Mouse (Mus musculus): ENCODE measurements at regions not wholly inside any gene's neighbourhood (a gene's known extent, or its start where the extent isn't known, plus 50 kb on each side); places are given as distances from the start of the nearest gene placed in this dataset.

DNA sequence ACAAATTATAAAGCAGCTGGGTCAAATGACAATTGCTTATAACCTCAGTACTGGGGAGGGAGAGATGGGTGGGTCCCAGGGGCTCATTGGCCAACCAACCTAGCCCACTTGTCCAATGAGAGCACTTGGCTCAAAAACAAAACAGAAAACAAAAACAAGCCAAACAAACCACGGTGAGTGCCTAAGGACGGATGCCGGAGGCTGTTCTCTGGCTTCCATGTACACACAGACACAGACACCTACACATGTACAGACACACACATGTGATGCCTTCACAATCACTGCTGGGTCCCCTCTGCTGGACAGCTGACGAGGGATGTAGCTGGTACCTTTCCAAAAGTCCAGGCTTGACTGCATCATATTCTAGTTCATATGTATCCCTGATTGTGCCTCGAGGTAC, 212.0 kb downstream of the Bcl2l11 start:
- no peak for DNase-seq

- DNase-seq = peak in 1 of 2 experiments; percentile 25
Observed at GRCm38 (mm10) chr2:128338474-128338873, 212.6 kb downstream of the Bcl2l11 start.

DNA sequence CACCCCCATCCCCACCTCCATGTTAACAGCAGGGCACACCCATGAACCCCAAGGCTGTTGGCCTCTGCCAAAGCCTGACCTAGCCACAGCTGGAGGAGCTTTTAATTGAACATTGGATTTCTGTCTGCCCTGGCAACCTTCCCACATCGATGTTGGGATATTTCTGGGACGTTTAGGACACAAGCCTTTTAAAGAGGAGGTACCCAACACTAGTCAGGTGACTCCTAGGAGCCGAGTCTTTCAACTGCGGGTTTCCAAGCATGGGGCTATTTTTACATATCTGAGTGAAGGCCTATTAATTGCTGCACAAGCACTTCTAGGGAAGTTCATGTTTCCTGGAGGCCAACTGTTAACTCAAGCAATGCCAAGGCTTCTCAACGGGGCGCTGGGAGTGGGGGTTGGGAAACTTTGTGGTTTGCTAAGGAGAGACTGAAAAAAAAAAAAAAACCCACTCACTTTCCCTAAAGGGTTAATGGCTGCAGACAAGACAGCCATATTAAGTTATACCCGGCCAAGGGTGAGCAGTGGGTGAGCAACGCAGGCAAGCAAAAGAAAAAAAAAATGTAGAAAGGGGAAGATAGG, 213.3 kb downstream of the Bcl2l11 start:
- peak in 1 of 2 experiments; percentile 28 for DNase-seq

- peak; percentile 23 to 57 for DNase-seq
Observed at GRCm38 (mm10) chr2:128339643-128340487, 214.0 kb downstream of the Bcl2l11 start.

DNA sequence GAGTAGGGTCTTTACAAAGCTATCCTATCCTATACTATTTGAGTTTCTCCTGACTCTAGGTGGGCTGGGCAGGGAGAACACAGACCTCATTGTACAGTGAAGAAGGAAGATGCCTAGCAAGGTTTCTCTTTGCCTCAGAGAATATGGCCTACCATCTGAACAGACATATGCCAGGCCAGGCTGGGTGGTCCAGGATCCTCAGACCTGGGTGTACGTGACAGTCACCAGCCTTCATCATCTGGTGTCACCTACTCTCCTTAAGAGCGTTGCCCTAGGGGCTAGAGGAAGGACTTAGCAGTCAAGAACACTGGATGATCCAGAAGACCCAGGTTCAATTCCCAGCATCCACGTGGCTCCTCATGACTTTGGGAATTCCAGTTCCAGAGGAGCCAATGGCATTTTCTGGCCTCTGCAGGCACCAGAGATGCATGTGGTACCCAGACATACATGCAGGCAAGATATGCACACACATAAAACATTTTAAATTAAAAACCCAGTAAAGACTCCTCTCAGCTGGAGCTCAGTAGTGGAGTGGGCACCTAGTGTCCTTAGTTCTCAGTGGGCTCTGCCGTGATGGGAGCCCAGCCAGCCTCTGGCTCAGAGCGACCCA, 214.9 kb downstream of the Bcl2l11 start:
- no peak for DNase-seq

GRCm38 (mm10) chr2:128342212-128342611, 216.4 kb downstream of the Bcl2l11 start:
- no peak for DNase-seq

- no peak for DNase-seq
Observed at GRCm38 (mm10) chr2:128345557-128345956, 219.7 kb downstream of the Bcl2l11 start.

GRCm38 (mm10) chr2:128348556-128348955, 222.7 kb downstream of the Bcl2l11 start:
- DNase-seq = no peak

DNA sequence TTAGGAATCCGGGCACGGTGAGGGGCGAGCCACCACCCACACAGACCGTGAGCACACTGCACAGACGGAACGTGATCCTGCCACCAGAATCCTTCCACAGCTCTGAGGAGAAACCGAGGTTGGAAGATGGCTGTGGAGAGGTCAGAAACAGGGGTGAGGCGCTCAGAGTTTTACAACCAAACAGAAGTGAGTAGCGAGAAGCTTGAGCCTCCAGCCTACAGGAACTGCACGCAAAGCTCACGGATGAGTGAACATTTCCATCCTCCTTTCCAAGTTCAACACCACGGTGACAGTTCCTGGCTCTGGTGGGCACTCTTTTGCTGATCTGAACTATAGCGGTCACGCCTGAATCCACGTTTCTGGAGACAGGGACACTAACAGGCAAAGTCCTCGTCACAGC, 225.6 kb downstream of the Bcl2l11 start:
- DNase-seq = no peak

DNA sequence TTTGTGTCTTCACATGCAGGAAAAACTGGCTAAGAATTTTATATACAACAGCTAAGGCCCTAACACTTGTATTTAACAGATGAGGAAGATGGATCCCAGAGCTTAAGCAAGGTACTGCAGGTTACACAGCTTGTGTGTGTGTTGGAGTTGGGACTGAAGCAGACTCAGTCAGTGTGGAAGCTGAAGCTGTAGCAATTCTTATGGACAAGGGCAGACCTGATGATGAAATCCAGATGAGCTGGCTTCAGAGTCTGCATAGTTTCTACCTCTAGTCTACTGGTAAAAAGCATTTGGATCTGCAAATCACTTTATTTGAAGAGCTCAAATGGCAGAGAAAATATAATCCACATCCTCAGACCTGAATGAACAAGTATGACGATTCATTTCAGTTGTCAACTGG, 226.7 kb downstream of the Bcl2l11 start:
- no peak for DNase-seq

- DNase-seq = no peak
Observed at GRCm38 (mm10) chr2:128353457-128353856, 227.6 kb downstream of the Bcl2l11 start.

DNA sequence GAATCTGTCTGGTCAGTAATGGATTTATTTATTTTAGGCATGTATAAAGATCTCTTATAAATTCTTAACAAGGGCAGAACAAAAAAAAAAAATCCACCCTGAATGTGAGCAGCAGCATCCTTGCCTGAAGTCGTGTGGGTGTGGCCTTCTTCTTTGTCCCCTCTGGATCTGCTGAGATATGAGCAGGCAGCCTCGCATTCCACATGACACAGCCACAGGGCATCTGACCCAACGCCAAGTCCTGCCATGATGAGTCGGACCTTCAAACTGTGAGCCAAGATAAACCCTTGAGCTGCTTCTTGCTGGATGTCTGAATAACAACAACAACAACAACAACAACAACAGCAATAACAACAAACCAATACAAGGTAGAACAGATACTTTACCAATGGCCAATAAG, 230.5 kb downstream of the Bcl2l11 start:
- no peak for DNase-seq

DNA sequence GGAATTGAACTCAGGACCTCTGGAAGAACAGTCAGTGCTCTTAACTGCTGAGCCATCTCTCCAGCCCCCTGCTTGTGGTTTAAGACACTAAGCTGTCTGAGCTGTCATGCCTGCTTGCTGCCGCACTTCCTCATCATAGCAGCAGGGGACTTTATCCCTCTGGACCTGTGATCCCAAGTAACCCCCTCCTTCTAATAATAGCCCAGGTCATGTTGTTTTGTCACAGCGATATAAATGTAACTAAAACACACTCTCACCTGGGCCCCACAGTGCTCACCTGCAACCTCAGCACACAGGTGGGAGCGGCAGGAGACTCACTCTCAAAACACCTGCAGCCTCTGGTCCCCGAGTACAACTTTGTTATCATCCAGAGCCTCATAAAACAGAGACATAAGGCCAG, 231.9 kb upstream of the Spdye4c start:
- DNase-seq = no peak

GRCm38 (mm10) chr2:128360517-128360916, 230.5 kb upstream of the Spdye4c start:
- no peak for DNase-seq

DNA sequence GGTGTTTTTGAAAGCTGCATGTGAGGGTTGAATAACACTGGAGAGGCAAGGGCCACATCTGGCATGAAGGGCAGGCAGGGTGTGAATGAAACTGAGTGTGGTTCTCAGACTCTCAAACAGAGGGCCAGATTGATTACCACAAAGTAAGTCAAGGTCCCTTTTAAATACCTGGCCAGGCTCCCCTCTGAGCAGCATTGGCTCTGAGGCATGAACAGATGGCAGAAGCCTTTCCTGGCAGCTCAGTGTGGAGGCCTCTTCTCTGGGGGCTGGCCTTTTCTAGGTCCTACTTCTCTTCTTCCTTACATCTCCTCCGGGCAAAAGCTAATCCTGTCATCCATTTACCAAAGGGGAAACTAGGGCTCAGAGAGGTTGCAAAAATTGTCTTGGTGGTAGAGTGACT, 229.6 kb upstream of the Spdye4c start:
- DNase-seq = no peak

DNA sequence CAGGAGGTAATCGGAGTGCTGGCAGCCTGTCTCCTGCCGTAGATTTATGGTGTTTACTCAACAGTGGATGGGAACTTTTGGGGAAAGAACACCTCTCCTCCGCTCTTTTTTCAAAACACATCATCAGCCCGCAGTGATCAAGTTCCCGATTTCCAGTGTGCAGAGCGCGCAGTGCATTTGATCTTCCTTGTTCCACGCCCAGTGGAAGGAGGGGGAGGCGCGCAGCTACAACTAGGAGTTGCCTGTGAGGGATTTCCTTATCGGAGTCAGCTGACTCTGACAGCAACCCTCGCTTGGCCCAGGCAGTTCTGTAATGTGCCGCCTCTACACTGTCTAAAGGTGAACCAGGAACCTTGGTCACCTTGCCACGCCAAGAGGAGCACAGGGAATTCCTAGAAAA, 226.8 kb upstream of the Spdye4c start:
- peak; percentile 83 to 85 for DNase-seq

- no peak for DNase-seq
Observed at GRCm38 (mm10) chr2:128365004-128365403, 226.0 kb upstream of the Spdye4c start.

DNA sequence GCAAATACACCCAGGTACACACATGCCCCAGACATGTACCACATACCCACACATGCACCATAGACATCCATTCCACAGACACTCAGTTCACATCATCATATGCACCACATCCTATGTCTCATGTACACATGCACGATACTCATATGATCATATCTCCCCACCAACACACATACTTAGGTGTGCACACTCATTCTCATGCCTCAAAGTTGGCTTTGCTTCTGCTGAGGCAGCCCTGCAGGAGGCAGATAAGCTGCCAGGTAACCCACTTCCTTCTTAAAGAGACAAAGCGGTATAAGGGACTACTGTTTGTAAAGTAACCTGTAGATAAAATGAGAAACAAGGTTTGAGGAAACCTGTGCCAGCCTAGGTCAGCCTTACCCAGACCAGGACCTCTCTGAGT, 225.2 kb upstream of the Spdye4c start:
- DNase-seq = no peak

- peak in 1 of 2 experiments; percentile 28 for DNase-seq
Observed at GRCm38 (mm10) chr2:128367266-128368150, 223.5 kb upstream of the Spdye4c start.

- no peak for DNase-seq
Observed at GRCm38 (mm10) chr2:128368534-128369273, 222.3 kb upstream of the Spdye4c start.

DNA sequence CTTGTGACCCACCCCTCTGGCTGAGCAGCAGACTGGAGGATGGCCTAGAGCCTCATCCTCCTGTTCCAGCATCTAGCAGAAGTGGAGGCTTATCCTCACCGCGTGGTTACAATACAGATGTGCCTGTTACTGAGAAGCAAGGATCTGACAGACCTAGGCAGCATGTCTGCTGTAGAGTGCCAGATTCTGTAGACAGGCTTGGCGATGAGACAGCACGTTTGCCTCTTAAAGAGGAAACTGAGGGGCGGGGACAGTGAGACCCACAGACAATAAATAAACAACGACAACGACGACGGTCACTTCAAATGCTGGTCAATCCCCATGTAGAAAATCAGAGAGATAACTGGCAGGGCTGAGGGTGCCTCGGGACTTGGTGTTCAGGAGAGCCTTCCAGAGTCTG, 220.2 kb upstream of the Spdye4c start:
- DNase-seq = no peak

DNA sequence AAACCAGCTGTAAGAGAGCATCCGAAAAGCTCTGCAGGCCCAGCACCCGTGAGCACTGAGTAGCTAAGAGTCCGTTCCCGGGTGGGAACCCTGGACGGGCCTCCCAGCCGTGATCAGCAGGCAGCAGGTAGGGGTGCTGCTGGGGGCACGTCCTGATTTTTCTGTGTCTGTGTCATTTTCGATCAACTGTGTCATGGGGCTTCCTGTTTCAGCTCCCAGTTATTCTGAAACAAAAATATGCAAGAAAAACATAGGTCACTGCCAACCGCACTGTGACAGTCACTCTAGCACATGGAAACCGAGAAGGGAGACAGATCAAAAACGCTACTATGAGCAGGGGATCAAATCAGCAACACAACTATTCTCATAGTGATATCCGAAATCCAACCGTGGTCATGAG, 218.8 kb upstream of the Spdye4c start:
- no peak for DNase-seq
